Mouse (Mus musculus) neutrophil, adult 59 days (primary cell): ENCODE results near the gene Lce1e. TPM values are rescaled to one million over a fixed set of nuclear protein-coding genes. Genes with fewer than 3 reads are reported as not detected.

ENCODE experiments used
- total RNA-seq, 2 experiments: library from RNA; stranded (reverse); gene quantifications; 1 replicate in 1 of 2; 2 replicates in 1 of 2; pipeline ENCODE4 v1.2.4; 2023

The Lce1e gene
- not detected for total RNA-seq

DNA sequence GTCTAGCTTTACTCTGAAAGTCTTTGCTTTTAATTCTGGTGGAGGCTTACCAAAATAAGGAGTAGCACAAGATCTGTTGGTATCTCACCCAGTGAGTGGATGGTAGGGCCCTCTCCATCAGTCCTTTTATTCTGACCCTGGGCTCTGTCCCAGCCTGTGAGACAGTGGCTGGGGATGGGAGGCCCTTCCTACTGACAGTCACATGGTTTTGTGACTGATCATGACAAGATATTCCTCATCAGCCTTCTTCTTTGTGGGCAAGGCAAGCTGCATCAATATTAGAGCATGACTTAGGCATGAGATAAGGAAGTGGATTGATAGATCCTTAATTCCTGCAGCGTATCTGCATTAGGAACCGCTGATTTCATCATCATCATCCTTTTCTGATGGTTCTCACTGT, at the start of gene Lce1e:
Gene Lce1e (minus strand): TSS at position 101 of the 400 bp plus-strand sequence.

GRCm38 (mm10) chr3:92752238-92752637, 43.4 kb upstream of the Lce1e start, which contains the start of gene Lce1g:
Gene Lce1g, minus strand, starts transcription at chr3:92752338.

GRCm38 (mm10) chr3:92738996-92739395, 30.1 kb upstream of the Lce1e start, which contains the start of gene Gm38119:
Gene Gm38119, minus strand, starts transcription at chr3:92739096.

GRCm38 (mm10) chr3:92720250-92720649, 11.4 kb upstream of the Lce1e start, which contains the start of gene Lce1f:
Gene Lce1f, minus strand, starts transcription at chr3:92720350.

DNA sequence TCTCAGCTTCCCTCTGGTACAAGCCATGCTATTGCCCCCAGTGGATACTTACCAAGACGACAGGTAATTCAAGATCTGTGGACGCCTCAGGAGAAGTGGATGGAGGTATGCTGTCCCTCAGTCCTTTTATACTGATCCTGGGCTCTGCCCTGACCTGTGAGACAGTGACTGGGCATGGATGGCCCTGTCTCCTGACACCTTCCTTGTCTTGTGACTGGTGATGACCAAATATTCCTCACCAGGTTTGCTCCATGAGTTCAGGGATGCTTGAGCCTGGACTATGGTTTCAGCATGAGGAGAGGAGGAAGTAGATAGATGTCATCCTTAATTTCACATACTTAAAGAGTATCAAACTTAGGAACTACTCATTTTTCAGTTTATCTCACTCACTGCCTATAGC, 21.8 kb downstream of the Lce1e start, which contains the start of gene Lce1d:
Gene Lce1d (minus strand): TSS at position 101 of the 400 bp plus-strand sequence.

DNA sequence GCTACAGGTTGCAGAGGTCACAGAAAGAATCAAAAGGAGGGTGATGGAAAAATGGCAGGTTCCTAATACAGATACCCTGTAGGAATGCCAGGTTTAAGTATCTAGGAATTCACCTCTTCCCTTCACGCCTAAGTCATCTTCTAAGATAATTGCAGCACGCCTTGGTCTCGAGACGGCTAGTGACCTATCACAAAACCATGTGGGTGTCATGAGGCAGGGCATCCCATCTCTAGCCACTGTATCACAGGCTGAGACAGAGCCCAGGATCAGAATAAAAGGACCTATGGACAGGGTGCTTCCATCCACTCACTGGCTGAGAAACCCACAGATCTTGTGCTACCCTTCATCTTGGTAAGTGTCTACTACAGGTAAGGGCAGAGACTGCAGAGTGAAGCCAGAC, 29.9 kb downstream of the Lce1e start, which contains the start of gene Lce1c:
Gene Lce1c (plus strand): TSS at position 301 of the 400 bp plus-strand sequence.

DNA sequence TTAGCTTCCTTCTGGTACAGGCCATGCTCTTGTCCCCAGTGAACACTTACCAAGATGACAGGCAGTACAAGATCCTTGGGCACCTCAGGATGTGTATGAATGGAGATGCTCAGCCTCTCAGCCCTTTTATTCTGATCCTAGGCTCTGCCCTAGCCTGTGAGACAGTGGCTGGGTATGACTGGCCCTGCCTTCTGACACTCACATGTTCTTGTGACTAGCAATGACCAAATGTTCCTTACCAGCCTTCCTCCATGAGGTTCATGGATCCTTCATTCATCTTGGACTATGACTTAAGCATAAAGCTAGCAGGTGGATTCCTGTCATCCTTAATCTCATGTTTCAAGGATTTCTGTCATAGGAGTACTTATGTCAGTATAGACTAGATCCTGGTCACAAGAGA, 38.7 kb downstream of the Lce1e start, which contains the start of gene Lce1a2:
Gene Lce1a2 (minus strand): TSS at position 101 of the 400 bp plus-strand sequence.

Other genes starting within 250 kb of the Lce1e start
- gene Sprr1a, start 223.2 kb downstream of the Lce1e start, total RNA-seq, result not detected
- gene Sprr4, start 208.6 kb downstream of the Lce1e start, total RNA-seq, result not detected
- not detected for gene 2310046K23Rik, start 174.6 kb downstream of the Lce1e start, total RNA-seq
- gene Ivl, start 135.3 kb downstream of the Lce1e start, total RNA-seq, result not detected
- gene Smcp, start 120.1 kb downstream of the Lce1e start, total RNA-seq, result not detected
- not detected for gene 2210017I01Rik, start 101.6 kb downstream of the Lce1e start, total RNA-seq
- not detected for gene Lce6a, start 87.4 kb downstream of the Lce1e start, total RNA-seq
- gene Lce1a1, start 60.8 kb downstream of the Lce1e start, total RNA-seq, result not detected
- gene Lce1b, start 52.1 kb downstream of the Lce1e start, total RNA-seq, result not detected
- gene Lce1a2, start 38.8 kb downstream of the Lce1e start, total RNA-seq, result not detected
- gene Lce1c, start 29.8 kb downstream of the Lce1e start, total RNA-seq, result not detected
- gene Lce1d, start 21.9 kb downstream of the Lce1e start, total RNA-seq, result not detected
- gene Lce1f, start 11.3 kb upstream of the Lce1e start, total RNA-seq, result not detected
- not detected for gene Gm38119, start 30.0 kb upstream of the Lce1e start, total RNA-seq
- gene Lce1g, start 43.3 kb upstream of the Lce1e start, total RNA-seq, result not detected
- gene Lce1h, start 56.0 kb upstream of the Lce1e start, total RNA-seq, result not detected
- gene Lce1i, start 69.8 kb upstream of the Lce1e start, total RNA-seq, result not detected
- gene Lce1j, start 81.4 kb upstream of the Lce1e start, total RNA-seq, result not detected
- gene Lce1k, start 98.8 kb upstream of the Lce1e start, total RNA-seq, result not detected
- gene Kprp, start 118.2 kb upstream of the Lce1e start, total RNA-seq, result not detected
- gene Lce1l, start 142.2 kb upstream of the Lce1e start, total RNA-seq, result not detected
- gene 2310050C09Rik, start 161.1 kb upstream of the Lce1e start, total RNA-seq, result not detected
- gene Lce3a, start 217.2 kb upstream of the Lce1e start, total RNA-seq, result not detected
- not detected for gene Lce3b, start 223.9 kb upstream of the Lce1e start, total RNA-seq
- not detected for gene Lce3c, start 235.4 kb upstream of the Lce1e start, total RNA-seq
- not detected for gene Lce3d, start 248.3 kb upstream of the Lce1e start, total RNA-seq